Mouse (Mus musculus) megakaryocyte, adult 5-6 weeks (primary cell): ENCODE measurements around the gene Vgll4. TPM values are rescaled to one million over a fixed set of nuclear protein-coding genes. Genes with fewer than 3 reads are reported as not detected.

Experiments used
- ATAC-seq: 2 replicates; pipeline ENCODE4 v1.8.0; 2016; ENCODE audit warnings: mild to moderate bottlenecking, inconsistent platforms; ENCODE audit not compliant: poor library complexity, severe bottlenecking
- total RNA-seq, 2 experiments: library from RNA; stranded (forward) in 1 of 2; stranded (reverse) in 1 of 2; fragments of 153-499, 151-499 nt in 1 of 2; fragments of 221-1000, 200-1000 nt in 1 of 2; gene quantifications; 2 replicates each; pipeline versions ENCODE4 v1.2.3 to v1.2.4; 2015 to 2017

Gene Vgll4
- total RNA-seq, 2 experiments from 2014 or later, result 9.4 to 26.4 TPM

- ATAC-seq, result no peak
Observed at GRCm38 (mm10) chr6:114878841-114879520, 90.8 kb downstream of the Vgll4 start.

GRCm38 (mm10) chr6:114876546-114876945, 93.2 kb downstream of the Vgll4 start:
- no peak for ATAC-seq

GRCm38 (mm10) chr6:114876033-114876432, 93.8 kb downstream of the Vgll4 start:
- ATAC-seq, result no peak

- peak; percentile 75 for ATAC-seq
Observed at GRCm38 (mm10) chr6:114875018-114875558, 94.7 kb downstream of the Vgll4 start.

GRCm38 (mm10) chr6:114874138-114874928, 95.5 kb downstream of the Vgll4 start:
- ATAC-seq, result peak; percentile 27

- ATAC-seq, result no peak
Observed at GRCm38 (mm10) chr6:114873808-114874137, 96.0 kb downstream of the Vgll4 start.

GRCm38 (mm10) chr6:114871010-114871660, 98.7 kb downstream of the Vgll4 start:
- no peak for ATAC-seq

- ATAC-seq, result no peak
Observed at GRCm38 (mm10) chr6:114869501-114870076, 100.2 kb downstream of the Vgll4 start.

GRCm38 (mm10) chr6:114868656-114869055, 101.1 kb downstream of the Vgll4 start:
- ATAC-seq, result no peak

- ATAC-seq, result no peak
Observed at GRCm38 (mm10) chr6:114866619-114867018, 103.2 kb downstream of the Vgll4 start.

GRCm38 (mm10) chr6:114866078-114866477, 103.7 kb downstream of the Vgll4 start:
- ATAC-seq, result no peak

- no peak for ATAC-seq
Observed at GRCm38 (mm10) chr6:114864421-114864820, 105.4 kb downstream of the Vgll4 start.

- ATAC-seq, result no peak
Observed at GRCm38 (mm10) chr6:114863501-114863900, 106.3 kb downstream of the Vgll4 start.

- no peak for ATAC-seq
Observed at GRCm38 (mm10) chr6:114862046-114862445, 107.7 kb downstream of the Vgll4 start.

- ATAC-seq, result no peak
Observed at GRCm38 (mm10) chr6:114861591-114861990, 108.2 kb downstream of the Vgll4 start.

- no peak for ATAC-seq
Observed at GRCm38 (mm10) chr6:114860677-114861568, 108.9 kb downstream of the Vgll4 start.

- no peak for ATAC-seq
Observed at GRCm38 (mm10) chr6:114858722-114859053, 111.1 kb downstream of the Vgll4 start.

GRCm38 (mm10) chr6:114857996-114858721, 111.6 kb downstream of the Vgll4 start:
- ATAC-seq, result no peak

GRCm38 (mm10) chr6:114856501-114856900, 113.3 kb downstream of the Vgll4 start:
- no peak for ATAC-seq

GRCm38 (mm10) chr6:114855644-114856043, 114.2 kb downstream of the Vgll4 start:
- no peak for ATAC-seq
